Mouse (Mus musculus): ENCODE data around the gene Dgkq. TPM values are rescaled to one million over a fixed set of nuclear protein-coding genes. Genes with fewer than 3 reads are reported as not detected.

Gene Dgkq
- polyA plus RNA-seq (2017; shearing (Covaris generic)): 1 to 10 TPM; 2.1 to 7.7 (median 4.7) TPM

GRCm38 (mm10) chr5:108668977-108669936 is at the start of gene Dgkq:
TSS of gene Dgkq (minus strand) at chr5:108669672.
- peak; percentile 85 for ATAC-seq

GRCm38 (mm10) chr5:108718051-108718450 is 48.6 kb upstream of the Dgkq start:
- no peak for ATAC-seq

GRCm38 (mm10) chr5:108715974-108716373 is 46.5 kb upstream of the Dgkq start:
- ATAC-seq: no peak

- no peak for ATAC-seq
These were observed 44.7 kb upstream of the Dgkq start for GRCm38 (mm10) chr5:108714149-108714548.

GRCm38 (mm10) chr5:108713691-108714090 is 44.2 kb upstream of the Dgkq start:
- ATAC-seq: no peak

GRCm38 (mm10) chr5:108713096-108713495 is 43.6 kb upstream of the Dgkq start:
- no peak for ATAC-seq

GRCm38 (mm10) chr5:108711968-108712367 is 42.5 kb upstream of the Dgkq start:
- ATAC-seq: no peak

- ATAC-seq: no peak
These were observed 39.7 kb upstream of the Dgkq start for GRCm38 (mm10) chr5:108708981-108709731.

- no peak for ATAC-seq
These were observed 38.9 kb upstream of the Dgkq start for GRCm38 (mm10) chr5:108708419-108708818.

- ATAC-seq: no peak
These were observed 38.3 kb upstream of the Dgkq start for GRCm38 (mm10) chr5:108707758-108708157.

- ATAC-seq: no peak
These were observed 34.5 kb upstream of the Dgkq start for GRCm38 (mm10) chr5:108703754-108704626.

- no peak for ATAC-seq
These were observed 32.0 kb upstream of the Dgkq start for GRCm38 (mm10) chr5:108701341-108702021.

- ATAC-seq: no peak
These were observed 30.9 kb upstream of the Dgkq start for GRCm38 (mm10) chr5:108700346-108700745.

- no peak for ATAC-seq
These were observed 27.9 kb upstream of the Dgkq start for GRCm38 (mm10) chr5:108697341-108697753.

- ATAC-seq: no peak
These were observed 27.1 kb upstream of the Dgkq start for GRCm38 (mm10) chr5:108696542-108696941.

GRCm38 (mm10) chr5:108695861-108696260 is 26.4 kb upstream of the Dgkq start:
- ATAC-seq: no peak

- no peak for ATAC-seq
These were observed 25.1 kb upstream of the Dgkq start for GRCm38 (mm10) chr5:108694352-108695261.

GRCm38 (mm10) chr5:108693872-108694288 is 24.4 kb upstream of the Dgkq start:
- peak; percentile 89 for ATAC-seq

- peak; percentile 52 for ATAC-seq
These were observed 22.8 kb upstream of the Dgkq start, which contains the start of gene Fgfrl1 for GRCm38 (mm10) chr5:108692271-108692670. TSS of gene Fgfrl1 (plus strand) at chr5:108692382.

GRCm38 (mm10) chr5:108691152-108691551 is 21.7 kb upstream of the Dgkq start:
- no peak for ATAC-seq

GRCm38 (mm10) chr5:108689091-108689490 is 19.6 kb upstream of the Dgkq start:
- ATAC-seq: no peak

All from inflammation-experienced regulatory T-cells, adult 6 months (primary cell).